Mouse (Mus musculus): ENCODE measurements around the gene B3galt1. TPM values are rescaled to one million over a fixed set of nuclear protein-coding genes. Genes with fewer than 3 reads are reported as not detected.

Gene B3galt1
- total RNA-seq, 2 experiments from 2014 or later, result not detected

GRCm38 (mm10) chr2:68011336-68011735 lies 445.7 kb downstream of the B3galt1 start:
- no peak for ATAC-seq (replicated peaks; ENCODE audit: low FRiP score, low TSS enrichment, poor library complexity, severe bottlenecking)

- no peak for ATAC-seq (replicated peaks; ENCODE audit: low FRiP score, low TSS enrichment, poor library complexity, severe bottlenecking)
Measured at GRCm38 (mm10) chr2:68020251-68020680, 454.6 kb downstream of the B3galt1 start.

- ATAC-seq (replicated peaks; ENCODE audit: low FRiP score, low TSS enrichment, poor library complexity, severe bottlenecking), result no peak
Measured at GRCm38 (mm10) chr2:68021541-68022152, 456.0 kb downstream of the B3galt1 start.

- no peak for ATAC-seq (replicated peaks; ENCODE audit: low FRiP score, low TSS enrichment, poor library complexity, severe bottlenecking)
Measured at GRCm38 (mm10) chr2:68028811-68029210, 463.1 kb downstream of the B3galt1 start.

- no peak for ATAC-seq (replicated peaks; ENCODE audit: low FRiP score, low TSS enrichment, poor library complexity, severe bottlenecking)
Measured at GRCm38 (mm10) chr2:68034711-68035110, 469.0 kb downstream of the B3galt1 start.

GRCm38 (mm10) chr2:68040752-68041151 lies 475.1 kb downstream of the B3galt1 start:
- ATAC-seq (replicated peaks; ENCODE audit: low FRiP score, low TSS enrichment, poor library complexity, severe bottlenecking), result no peak

GRCm38 (mm10) chr2:68052481-68052880 lies 486.8 kb downstream of the B3galt1 start:
- no peak for ATAC-seq (replicated peaks; ENCODE audit: low FRiP score, low TSS enrichment, poor library complexity, severe bottlenecking)

- no peak for ATAC-seq (replicated peaks; ENCODE audit: low FRiP score, low TSS enrichment, poor library complexity, severe bottlenecking)
Measured at GRCm38 (mm10) chr2:68053243-68053642, 487.6 kb downstream of the B3galt1 start.

- ATAC-seq (replicated peaks; ENCODE audit: low FRiP score, low TSS enrichment, poor library complexity, severe bottlenecking), result no peak
Measured at GRCm38 (mm10) chr2:68061341-68061740, 495.7 kb downstream of the B3galt1 start.

- ATAC-seq (replicated peaks; ENCODE audit: low FRiP score, low TSS enrichment, poor library complexity, severe bottlenecking), result no peak
Measured at GRCm38 (mm10) chr2:68079426-68080360, 514.0 kb downstream of the B3galt1 start.

GRCm38 (mm10) chr2:68080872-68081280 lies 515.2 kb downstream of the B3galt1 start:
- ATAC-seq (replicated peaks; ENCODE audit: low FRiP score, low TSS enrichment, poor library complexity, severe bottlenecking), result no peak

GRCm38 (mm10) chr2:68084483-68084882 lies 518.8 kb downstream of the B3galt1 start:
- no peak for ATAC-seq (replicated peaks; ENCODE audit: low FRiP score, low TSS enrichment, poor library complexity, severe bottlenecking)

GRCm38 (mm10) chr2:68086101-68086500 lies 520.4 kb downstream of the B3galt1 start:
- ATAC-seq (replicated peaks; ENCODE audit: low FRiP score, low TSS enrichment, poor library complexity, severe bottlenecking), result no peak

- ATAC-seq (replicated peaks; ENCODE audit: low FRiP score, low TSS enrichment, poor library complexity, severe bottlenecking), result no peak
Measured at GRCm38 (mm10) chr2:68091559-68091958, 525.9 kb downstream of the B3galt1 start.

- no peak for ATAC-seq (replicated peaks; ENCODE audit: low FRiP score, low TSS enrichment, poor library complexity, severe bottlenecking)
Measured at GRCm38 (mm10) chr2:68104641-68105040, 539.0 kb downstream of the B3galt1 start.

- no peak for ATAC-seq (replicated peaks; ENCODE audit: low FRiP score, low TSS enrichment, poor library complexity, severe bottlenecking)
Measured at GRCm38 (mm10) chr2:68118076-68118475, 552.4 kb downstream of the B3galt1 start.

GRCm38 (mm10) chr2:68124751-68125150 lies 559.1 kb downstream of the B3galt1 start:
- ATAC-seq (replicated peaks; ENCODE audit: low FRiP score, low TSS enrichment, poor library complexity, severe bottlenecking), result no peak

- no peak for ATAC-seq (replicated peaks; ENCODE audit: low FRiP score, low TSS enrichment, poor library complexity, severe bottlenecking)
Measured at GRCm38 (mm10) chr2:68141094-68141493, 575.4 kb downstream of the B3galt1 start.

- ATAC-seq (replicated peaks; ENCODE audit: low FRiP score, low TSS enrichment, poor library complexity, severe bottlenecking), result no peak
Measured at GRCm38 (mm10) chr2:68143292-68143691, 577.6 kb downstream of the B3galt1 start.

- no peak for ATAC-seq (replicated peaks; ENCODE audit: low FRiP score, low TSS enrichment, poor library complexity, severe bottlenecking)
Measured at GRCm38 (mm10) chr2:68159751-68160150, 594.1 kb downstream of the B3galt1 start.

GRCm38 (mm10) chr2:68160566-68160965 lies 594.9 kb downstream of the B3galt1 start:
- no peak for ATAC-seq (replicated peaks; ENCODE audit: low FRiP score, low TSS enrichment, poor library complexity, severe bottlenecking)

Data from megakaryocyte-erythroid progenitor cell, adult 5-6 weeks (primary cell).